Mouse (Mus musculus) hindlimb bud, embryonic 11.5 days (tissue): ENCODE data around the gene Hlf.

Experiments
- DNase-seq: peaks from one replicate; pipeline ENCODE4 v3.0.0-alpha.2; 2012; ENCODE audit warnings: low read depth, low spot score; ENCODE audit errors: extremely low spot score

Hlf gene

DNA sequence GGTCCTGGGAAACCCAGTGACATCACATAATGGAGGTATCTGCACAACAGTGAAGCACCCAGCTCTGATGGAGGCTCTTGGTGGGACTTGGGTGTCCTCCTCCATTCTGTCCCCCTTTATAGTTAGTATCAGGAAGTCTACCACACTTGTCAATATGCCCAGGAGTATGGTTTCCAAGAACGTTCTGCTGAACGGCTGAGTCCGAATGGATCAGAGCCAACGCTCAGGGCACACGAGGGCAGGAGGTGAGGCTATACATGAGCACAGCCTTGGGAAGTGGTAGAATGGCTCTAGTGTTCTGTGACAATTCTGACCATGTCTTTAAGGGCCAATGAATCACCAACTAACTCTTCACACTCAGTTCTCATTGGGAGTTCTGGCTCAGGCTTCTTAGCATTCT is 47.8 kb downstream of the Hlf start:
- DNase-seq, result no peak

DNA sequence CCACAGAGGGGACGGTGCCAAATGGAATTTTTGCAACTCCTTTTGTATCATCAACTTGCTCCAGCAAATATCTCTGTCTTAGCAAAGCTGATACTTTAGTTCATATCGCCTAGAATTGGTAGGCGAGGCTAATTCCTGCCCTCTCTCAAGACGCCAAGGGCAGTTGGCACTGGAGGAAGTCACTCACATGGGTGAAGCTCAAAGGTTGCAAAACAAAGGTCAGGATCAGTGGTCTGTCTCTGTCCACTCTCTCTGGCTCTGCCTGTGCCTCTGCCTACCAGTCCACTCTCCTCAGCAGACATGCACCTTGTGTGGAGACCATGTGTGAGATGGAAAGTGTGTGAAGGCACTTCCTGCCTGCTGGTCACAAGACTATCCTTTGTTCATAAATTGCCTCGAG is 48.4 kb downstream of the Hlf start:
- no peak for DNase-seq

DNA sequence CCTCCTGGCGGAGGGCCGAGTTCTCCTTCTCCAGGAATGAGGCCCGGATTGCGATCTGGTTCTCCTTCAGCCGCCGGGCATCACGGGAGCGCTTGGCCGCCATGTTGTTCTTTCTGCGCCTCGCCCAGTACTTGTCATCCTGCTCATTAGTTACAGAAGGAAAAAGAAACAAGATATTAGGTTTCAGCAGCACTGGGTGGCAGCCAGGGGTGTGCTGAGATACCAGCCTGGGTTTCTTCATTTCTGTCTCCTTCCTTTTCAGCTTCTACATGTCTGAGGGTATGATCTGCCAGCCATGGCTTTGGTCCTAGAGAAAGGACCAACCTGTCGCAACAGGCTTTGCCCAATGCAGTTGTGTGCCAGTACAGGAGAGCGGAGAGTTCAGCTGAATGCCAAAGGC is 49.9 kb downstream of the Hlf start:
- DNase-seq, result no peak

DNA sequence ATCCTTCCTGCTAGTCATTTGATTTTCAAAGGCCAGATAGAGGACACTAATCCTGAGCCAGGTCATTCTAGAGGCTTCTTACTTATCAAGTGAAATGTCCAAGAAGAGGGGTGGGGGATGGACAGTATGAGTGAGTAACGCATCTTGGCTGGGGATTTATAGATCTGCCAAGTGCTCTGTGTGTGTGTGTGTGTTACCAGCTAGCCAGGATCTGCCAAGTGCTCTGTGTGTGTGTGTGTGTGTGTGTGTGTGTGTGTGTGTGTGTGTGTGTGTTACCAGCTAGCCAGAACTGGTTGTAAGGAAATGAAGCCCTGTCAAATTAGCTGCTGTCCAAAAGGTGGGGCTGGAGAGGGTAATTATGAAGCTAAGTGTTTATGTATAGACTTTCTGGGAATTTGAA is 55.9 kb downstream of the Hlf start:
- no peak for DNase-seq

DNA sequence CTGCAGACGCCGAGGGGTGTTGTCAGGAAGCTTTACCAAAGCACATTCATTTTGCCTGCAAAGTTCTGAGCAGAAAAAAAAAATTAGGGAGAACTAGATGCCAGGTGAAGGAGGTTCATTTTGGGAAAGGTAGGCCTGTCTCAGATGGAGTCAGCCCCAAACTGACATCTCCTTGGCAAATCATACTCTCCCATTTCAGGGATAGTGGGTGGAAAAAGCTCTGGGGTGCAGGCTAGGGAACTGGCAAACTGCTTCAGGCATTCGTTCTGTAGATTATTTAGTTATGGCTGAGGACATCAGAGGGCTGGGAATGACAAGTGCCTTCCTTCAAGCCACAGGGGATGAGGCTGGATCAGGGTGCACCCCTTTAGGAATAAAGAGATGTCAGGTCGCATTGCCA is 58.0 kb downstream of the Hlf start:
- no peak for DNase-seq

DNA sequence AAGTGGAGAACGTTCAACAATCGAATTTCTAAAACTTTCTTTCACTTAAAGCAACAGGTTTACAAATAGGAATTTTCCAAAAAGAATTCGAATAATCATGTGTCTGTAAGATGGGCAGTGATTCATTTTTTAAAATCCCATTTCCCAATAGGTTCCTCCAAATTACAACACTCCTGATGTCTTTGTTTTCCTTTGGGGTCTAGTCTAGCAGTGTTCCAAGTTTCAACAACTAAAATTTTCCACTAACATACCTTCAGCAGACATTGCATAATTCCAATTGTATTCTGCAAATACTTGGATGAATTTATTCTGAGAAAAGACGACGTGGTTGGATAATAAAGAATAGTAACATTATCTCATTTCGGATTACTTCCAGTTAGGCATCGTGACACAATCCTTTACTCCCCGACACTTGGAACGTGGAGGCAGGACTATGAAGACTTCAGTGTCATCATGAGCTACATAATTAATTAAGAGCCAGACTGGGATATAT is 60.4 kb downstream of the Hlf start:
- no peak for DNase-seq

DNA sequence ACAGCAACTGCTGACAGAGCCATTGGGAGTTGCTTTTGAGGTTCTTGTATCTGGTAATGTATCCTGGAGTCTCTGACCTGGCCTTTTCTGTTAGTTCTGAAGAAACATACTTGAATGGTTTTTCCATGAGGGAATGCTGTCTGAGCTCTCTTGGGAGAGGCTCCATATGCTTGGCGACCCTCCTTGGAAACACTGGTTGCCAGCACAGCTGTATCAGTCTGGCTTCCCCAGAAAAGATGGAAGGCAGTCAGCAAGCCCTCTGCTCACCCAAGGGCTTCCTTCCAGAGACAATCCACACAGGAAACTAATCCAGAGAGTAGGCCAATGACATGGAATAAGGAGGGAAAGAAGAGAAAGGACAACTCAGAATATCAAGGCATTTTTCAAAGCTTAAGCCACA is 63.9 kb downstream of the Hlf start:
- no peak for DNase-seq

DNA sequence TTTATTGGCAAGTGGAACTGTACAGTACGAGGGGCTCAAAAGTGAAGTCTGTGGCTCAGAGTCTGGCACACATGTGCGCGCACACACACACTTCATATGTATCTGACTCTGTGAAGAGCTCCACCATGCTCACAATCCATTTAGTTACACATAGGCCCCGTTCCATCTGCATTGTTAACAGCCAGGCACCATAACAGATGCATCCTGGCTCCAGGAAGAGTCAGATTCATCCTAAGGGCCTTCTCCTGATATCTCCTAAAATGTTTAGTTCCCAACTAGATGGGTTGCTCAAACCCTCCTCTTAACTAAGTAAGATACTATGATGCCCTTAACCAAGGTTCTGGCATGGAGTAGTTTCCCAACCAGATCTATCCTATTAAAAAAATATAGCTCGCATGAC is 64.5 kb downstream of the Hlf start:
- DNase-seq, result no peak

DNA sequence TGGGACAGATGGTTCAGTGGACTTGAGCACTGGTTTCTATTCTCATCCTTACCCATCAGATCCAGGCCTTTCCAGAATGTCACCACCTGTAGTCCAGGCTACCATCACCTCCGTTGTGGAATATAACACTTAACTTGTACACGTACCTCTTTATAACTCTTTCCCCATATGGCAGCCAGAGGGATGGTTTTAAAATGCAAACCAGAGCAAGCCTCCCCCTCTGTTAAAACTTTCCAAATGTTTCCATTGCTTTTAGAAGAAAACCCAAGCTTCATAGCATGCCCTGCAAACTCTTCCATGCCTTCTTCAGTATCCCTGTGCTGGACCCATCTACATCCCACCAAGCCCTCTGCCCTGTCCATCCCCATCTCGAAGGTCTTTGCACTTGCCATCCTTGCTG is 66.1 kb downstream of the Hlf start:
- DNase-seq, result no peak

DNA sequence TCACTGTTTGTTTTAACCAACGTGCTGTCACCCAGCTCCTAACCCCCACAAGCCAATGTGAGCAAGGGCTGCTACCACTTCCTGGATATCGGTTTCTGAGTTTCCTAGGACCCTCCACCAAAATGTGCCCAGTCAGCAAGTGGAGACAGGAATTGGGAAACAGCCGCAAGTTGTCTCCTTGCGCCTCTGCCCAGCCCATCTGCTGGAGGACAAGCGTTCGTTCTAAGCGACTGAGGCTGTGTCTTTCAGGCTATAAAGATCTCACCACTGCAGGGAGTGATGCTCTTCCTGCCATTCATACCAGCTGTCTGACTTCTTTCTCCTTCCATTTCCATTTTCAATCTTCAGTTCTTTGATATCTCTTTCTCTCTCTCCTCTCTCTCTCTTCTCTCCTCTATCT is 69.8 kb downstream of the Hlf start:
- no peak for DNase-seq

DNA sequence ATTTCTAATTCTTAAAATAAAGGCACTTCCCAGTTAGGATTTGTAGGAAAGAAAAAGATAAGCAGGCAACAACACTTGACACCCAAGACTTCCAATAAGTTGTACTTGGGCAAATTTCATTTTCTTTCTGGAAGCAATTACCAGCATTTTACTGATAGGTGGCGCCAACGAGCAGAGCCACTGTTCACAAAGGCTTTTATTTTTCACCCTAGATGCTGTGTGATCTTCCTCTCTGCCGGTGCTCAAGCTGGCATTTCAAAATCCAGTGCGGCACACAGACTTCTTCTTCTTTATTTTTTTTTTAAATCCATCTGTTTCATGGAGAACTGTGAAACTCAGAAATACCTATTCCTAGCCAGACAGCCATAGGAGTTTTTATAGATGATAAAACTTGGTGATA is 73.2 kb downstream of the Hlf start:
- peak; percentile 8 for DNase-seq

DNA sequence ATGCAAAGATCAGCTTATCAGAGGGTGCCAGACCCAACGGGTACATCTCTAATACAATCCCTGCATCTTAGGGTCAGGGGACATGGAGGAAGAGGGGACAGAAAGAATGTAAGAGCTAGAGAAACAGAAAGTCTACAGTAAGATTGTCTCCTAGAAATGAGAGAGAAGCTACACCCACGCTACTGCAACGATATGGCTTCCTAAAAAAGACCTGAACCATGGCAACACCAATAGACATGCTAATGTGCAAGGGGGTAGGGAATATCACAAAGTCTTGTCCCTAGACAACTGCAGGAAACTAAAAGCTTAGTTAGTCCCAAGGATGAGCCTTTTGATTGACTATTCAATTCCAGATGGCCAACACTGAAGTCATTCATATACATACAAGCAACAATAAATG is 76.1 kb downstream of the Hlf start:
- no peak for DNase-seq

DNA sequence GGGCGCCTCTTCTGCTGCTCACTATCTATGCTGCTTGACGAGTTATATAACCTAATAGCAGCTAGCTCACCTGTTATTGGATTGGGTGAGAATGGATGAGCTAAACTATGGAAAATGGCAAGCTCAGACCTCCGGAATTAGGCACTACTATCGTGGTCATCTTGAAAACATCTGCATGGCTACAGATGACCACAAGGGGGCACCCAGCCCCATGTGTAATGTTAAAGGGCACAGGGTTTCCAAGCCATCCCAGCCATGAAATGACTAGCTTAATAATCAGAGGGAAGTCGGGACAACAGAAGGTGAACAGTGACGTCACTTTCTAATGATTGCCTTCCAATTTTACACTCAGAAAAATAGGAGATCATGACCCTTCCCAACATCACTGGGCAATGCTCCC is 83.7 kb downstream of the Hlf start:
- peak; percentile 8 for DNase-seq

DNA sequence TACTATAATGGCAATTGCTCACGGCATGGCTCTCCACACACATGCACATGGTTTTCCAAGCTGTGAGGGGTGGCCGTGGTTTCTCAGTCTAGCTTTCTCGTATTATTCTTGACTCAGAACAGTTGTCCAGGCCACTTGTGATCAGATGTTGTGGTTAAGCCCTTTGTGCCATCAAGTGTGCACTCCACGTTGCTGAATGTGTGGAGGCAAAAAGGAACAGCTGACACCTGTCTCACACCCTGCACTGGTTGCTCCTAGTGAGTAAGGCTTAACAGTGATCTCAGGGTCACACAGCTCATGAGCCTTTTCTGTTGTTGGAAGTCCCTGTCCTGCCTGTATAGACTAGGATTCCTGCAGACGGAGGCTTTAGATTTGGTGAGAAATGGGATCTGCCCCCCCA is 84.6 kb downstream of the Hlf start:
- DNase-seq, result no peak

DNA sequence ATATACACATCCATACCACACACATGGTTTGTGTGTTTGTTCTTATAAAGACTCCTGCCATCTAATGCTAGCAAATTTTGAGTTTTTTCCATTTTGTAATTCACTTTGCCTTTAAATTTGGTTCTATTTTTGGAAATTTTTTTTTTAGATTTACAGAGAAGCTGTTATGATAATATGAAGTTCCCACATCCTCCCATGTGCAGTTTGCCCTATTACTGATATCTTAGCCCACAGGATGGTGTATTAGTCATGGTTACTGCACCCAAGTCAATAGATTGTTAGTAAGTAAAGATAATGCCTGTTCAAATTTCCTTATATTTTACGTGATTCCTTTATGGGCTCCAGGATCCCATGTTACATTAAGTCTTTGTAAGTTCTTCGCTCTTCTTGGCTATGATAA is 96.1 kb downstream of the Hlf start:
- no peak for DNase-seq

DNA sequence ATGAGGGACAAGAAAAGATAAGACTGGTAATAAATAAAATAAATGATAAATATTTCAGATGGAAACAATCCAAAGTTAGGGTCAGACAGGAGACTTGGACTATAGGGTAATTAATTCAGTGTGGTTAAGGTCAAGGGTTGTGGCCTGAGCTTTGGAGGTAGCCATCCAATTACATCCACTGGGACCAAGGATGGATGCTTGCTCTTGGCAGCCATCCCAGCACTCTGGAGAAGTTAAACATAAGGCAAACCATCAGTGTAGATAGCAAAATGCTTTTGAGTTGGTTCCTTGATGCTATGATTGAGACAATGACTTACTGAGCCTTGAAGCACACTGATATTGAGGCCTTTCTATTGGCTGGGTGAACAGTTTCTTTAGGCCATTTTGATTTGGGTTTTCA is 97.9 kb downstream of the Hlf start:
- no peak for DNase-seq

DNA sequence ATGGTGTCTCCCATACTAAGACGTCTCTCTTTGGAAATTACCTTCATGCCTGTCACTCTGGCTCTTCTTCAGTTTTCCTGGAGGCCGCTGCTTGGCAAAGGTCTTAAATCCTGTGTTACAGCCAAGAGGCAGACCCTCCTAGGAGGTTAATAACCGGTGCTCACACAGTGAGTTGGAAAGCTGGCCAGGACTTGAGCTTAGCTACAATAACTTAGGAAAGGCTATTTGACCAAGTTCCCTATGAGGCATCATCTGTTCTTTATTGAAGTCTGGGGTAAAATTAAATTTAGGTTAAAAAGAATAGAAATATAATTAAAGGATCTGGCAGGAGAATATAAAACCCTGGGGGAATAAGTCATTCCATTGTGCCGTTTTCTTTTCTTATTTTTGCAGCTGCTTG is 99.5 kb downstream of the Hlf start:
- no peak for DNase-seq

DNA sequence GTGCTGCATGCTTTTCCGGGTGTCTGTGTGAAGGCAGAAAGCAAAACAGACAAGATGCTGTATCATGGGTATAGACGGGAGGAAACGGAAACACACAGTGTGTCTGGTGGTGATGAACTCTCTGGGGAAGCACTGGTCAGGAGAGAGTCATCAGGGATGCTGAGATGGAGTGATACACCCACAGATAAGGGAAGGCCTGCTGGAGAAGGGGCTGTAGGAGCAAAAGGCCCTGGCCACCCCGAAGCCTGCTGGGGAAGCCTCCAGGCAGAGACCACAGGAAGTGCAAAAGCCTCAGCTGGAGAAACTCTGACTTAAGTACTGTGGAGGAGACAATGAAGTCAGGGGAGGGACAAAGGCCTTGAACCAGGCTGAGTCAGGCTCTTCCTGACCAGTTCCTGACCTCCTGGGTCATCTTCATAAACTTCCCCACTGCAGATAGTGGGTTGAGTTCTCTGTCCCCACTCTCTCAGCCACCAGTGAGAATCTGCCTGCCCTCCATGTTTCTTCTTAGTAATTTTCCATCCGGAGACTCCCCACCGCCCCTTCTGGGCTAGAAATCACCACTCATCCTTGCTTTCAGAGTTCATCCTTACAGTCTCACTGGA is 104.0 kb downstream of the Hlf start:
- no peak for DNase-seq
